Mouse (Mus musculus) embryonic facial prominence, embryonic 14.5 days (tissue): Measurements from ENCODE around the gene Gstcd. TPM values are rescaled to one million over a fixed set of nuclear protein-coding genes. Genes with fewer than 3 reads are reported as not detected.

Experiments
- ATAC-seq: fragments of 200-750 bp; cut with Nextera tagmentation; 2 replicates; pipeline ENCODE4 v1.8.0; 2017; ENCODE audit warnings: low read depth, moderate number of reproducible peaks, moderate TSS enrichment
- DNase-seq: peaks from one replicate; pipeline ENCODE4 v3.0.0-alpha.2; 2015; ENCODE audit warnings: low spot score
- H3K27ac ChIP-seq: fragments of 300-500 bp; sonication (generic); replicated peaks from 2 replicates; pipeline ENCODE4 v1.5.1; 2014; ENCODE audit warnings: low read depth, mild to moderate bottlenecking, low read length, moderate library complexity
- H3K27me3 ChIP-seq: fragments of 300-500 bp; sonication (generic); replicated peaks from 2 replicates; pipeline ENCODE4 v1.6.1; 2014; ENCODE audit warnings: low read length; ENCODE audit not compliant: control insufficient read depth, insufficient read depth
- H3K36me3 ChIP-seq: fragments of 300-500 bp; sonication (generic); 2 replicates; pipeline ENCODE4 v1.6.1; 2014; ENCODE audit warnings: low read length, mixed read lengths; ENCODE audit not compliant: control insufficient read depth, insufficient read depth
- H3K4me1 ChIP-seq: fragments of 300-500 bp; sonication (generic); 2 replicates; pipeline ENCODE4 v1.6.1; 2014; ENCODE audit warnings: antibody characterized with exemption, low read length; ENCODE audit not compliant: control insufficient read depth, insufficient read depth
- H3K4me2 ChIP-seq: fragments of 300-500 bp; sonication (generic); 2 replicates; pipeline ENCODE4 v1.6.1; 2014; ENCODE audit warnings: low read depth, mild to moderate bottlenecking, low read length, moderate library complexity, mixed read lengths
- H3K4me3 ChIP-seq: fragments of 300-500 bp; sonication (generic); 2 replicates; pipeline ENCODE4 v1.5.1; 2014; ENCODE audit warnings: low read depth, mild to moderate bottlenecking, low read length
- H3K9ac ChIP-seq: fragments of 300-500 bp; sonication (generic); 2 replicates; pipeline ENCODE4 v1.6.1; 2014; ENCODE audit warnings: low read depth, mild to moderate bottlenecking, low read length, moderate library complexity, mixed read lengths
- H3K9me3 ChIP-seq: fragments of 300-500 bp; sonication (generic); 2 replicates; pipeline ENCODE4 v1.6.1; 2016; ENCODE audit warnings: low read length; ENCODE audit not compliant: control insufficient read depth
- WGBS: fragments of 180-500 bp; shearing (Covaris S2); extraction: QIAGEN DNeasy Blood & Tissue Kit; methylation state at CpG from one replicate; pipeline ENCODE4 v1.1.7; 2014; 5-methylcytosine and 5-hydroxymethylcytosine counted together
- polyA plus RNA-seq: library from polyadenylated mRNA; unstranded; fragments of >200 nt; fragmentation: Nextera tagmentation; extraction: Ambion mirVana; gene quantifications from 2 replicates; pipeline ENCODE4 v1.2.1, GENCODE M21; 2014

Gene Gstcd
- polyA plus RNA-seq, 1 experiment from 2014 or later, result 7.2 TPM

DNA sequence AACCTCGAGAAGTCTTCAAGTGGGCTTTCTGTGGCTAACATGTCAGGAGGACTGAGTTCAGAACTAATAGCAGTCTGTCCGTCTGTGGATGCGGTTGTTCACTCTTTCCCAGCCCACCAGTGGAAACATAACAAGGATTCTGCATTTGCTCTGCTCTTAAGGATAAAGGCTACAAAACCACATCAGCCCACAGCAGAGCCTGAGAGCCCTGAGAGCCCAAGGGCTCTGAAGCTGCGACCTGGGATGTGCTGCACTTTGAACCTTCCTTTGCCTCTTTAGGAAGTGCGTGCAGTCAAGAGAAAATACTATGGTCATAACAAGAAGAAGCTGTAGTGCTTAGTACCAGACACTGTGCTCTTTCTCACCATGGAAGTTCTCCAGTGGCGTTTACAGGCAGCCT is 149.1 kb downstream of the Gstcd start:
- no peak for ATAC-seq
- no peak overlapping the region for H3K4me3 ChIP-seq
- H3K4me2 ChIP-seq, result no peak overlapping the region
- H3K36me3 ChIP-seq, result peaks cover 6% of the 10 kb centered on the region; the same call in 1 of the 2 replicates
- no peak overlapping the region for H3K27ac ChIP-seq
- DNase-seq, result no peak
- peaks cover 10% of the 10 kb centered on the region; the same call in 1 of the 2 replicates for H3K4me1 ChIP-seq
- no peak overlapping the region for H3K9ac ChIP-seq
- WGBS, result 88% methylated on average over 6 of the region's 6 CpGs
- H3K27me3 ChIP-seq, result no peaks in the 10 kb centered on the region
- no peaks in the 10 kb centered on the region for H3K9me3 ChIP-seq

DNA sequence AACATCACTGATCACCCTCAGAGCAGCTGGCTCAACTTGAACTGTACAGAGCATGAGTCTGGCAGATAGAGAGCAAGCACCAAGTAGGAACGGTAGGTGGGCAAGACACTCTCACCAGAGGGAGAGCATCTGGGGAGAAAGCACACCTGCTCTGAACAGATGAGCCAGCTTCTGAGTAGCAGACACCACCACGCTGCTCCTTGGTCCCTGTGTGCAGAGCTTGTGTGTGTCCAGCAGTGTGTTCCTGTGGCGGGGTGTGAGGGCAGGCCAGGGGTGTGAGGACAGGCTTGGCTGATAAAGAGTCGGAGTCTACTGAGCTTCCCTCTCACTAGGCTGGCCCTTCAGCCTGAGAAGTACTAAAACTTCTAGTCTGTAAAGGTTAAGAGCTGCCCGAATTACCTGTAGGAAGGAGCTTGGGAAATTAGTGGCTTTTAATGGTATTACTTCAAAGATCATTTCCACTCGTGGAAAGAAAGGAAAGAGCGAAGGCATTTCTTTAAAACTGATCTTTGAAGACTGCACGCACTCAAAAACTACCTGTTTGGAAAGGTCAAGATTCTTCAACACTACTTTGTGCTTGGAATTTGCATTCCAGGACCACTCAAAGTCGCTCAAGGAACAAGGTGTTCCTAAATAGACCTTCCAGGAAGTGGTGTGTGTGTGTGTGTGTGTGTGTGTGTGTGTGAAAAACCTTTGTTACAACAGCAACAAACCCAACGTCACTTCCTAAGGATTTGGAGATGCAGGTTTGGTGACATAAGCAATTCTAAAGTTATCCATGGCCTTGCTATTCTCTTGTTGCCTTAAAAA is 151.4 kb downstream of the Gstcd start:
- H3K36me3 ChIP-seq, result no peaks in the 10 kb centered on the region

DNA sequence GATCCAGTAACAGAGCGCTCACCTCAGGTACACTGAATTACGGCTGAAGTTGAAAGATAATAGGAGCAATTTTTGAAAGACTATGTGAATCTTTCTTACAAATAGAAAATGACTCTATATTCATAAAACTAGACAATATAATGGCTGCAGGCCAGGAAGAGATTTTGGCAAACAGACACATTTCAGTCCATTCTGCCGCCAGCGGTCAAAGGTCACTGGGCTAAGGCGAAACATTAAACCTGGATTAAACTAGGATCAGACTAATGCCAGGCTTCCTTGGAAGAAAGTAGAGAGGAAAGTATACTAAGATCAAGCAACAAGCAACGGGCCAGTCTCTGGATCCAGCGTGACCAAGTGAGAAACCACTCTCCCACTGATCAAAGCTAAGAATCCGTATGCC is 152.8 kb downstream of the Gstcd start:
- peaks cover 10% of the 10 kb centered on the region; the same call in 1 of the 2 replicates for H3K4me1 ChIP-seq
- no peak overlapping the region for H3K4me3 ChIP-seq
- WGBS, result 42% methylated on average over 8 of the region's 8 CpGs
- ATAC-seq (no peak), DNase-seq (no peak)
- no peaks in the 10 kb centered on the region for H3K27me3 ChIP-seq
- no peaks in the 10 kb centered on the region for H3K36me3 ChIP-seq
- no peak overlapping the region for H3K4me2 ChIP-seq
- H3K27ac ChIP-seq, result no peak overlapping the region
- no peak overlapping the region for H3K9ac ChIP-seq
- H3K9me3 ChIP-seq, result no peaks in the 10 kb centered on the region

More for the DNA sequence above, 151.4 kb downstream of the Gstcd start:
- 85% methylated on average over 10 of the region's 10 CpGs for WGBS
- Histone ChIP-seq H3K9me3 (no peaks in the 10 kb centered on the region), H3K4me2 (no peak overlapping the region), H3K27ac (no peak overlapping the region), H3K4me3 (no peak overlapping the region), H3K9ac (no peak overlapping the region), H3K27me3 (no peaks in the 10 kb centered on the region), H3K4me1 (peaks cover 10% of the 10 kb centered on the region; the same call in 1 of the 2 replicates)
- DNase-seq (no peak), ATAC-seq (no peak)

- no peak overlapping the region for H3K4me3 ChIP-seq
- H3K9ac ChIP-seq, result no peak overlapping the region
- H3K4me1 ChIP-seq, result peaks cover 10% of the 10 kb centered on the region; the same call in 1 of the 2 replicates
- H3K4me2 ChIP-seq, result no peak overlapping the region
- no peak for ATAC-seq
- no peaks in the 10 kb centered on the region for H3K27me3 ChIP-seq
- H3K36me3 ChIP-seq, result no peaks in the 10 kb centered on the region
- peak; percentile 41 for DNase-seq
- 67% methylated on average over 2 of the region's 2 CpGs for WGBS
- H3K27ac ChIP-seq, result no peak overlapping the region
- H3K9me3 ChIP-seq, result no peaks in the 10 kb centered on the region
Measured at GRCm38 (mm10) chr3:132934649-132935048, 157.2 kb downstream of the Gstcd start.

Other genes starting within 250 kb of the Gstcd start
- gene Npnt, start 141.7 kb downstream of the Gstcd start, polyA plus RNA-seq, result 76.6 and 90.3 TPM in 2 replicates
- 19.5 and 21.9 TPM in 2 replicates for gene Ints12, start 193 bp downstream of the Gstcd start, polyA plus RNA-seq
- gene Arhgef38, start 142.9 kb upstream of the Gstcd start, polyA plus RNA-seq, result 1.2 and 1.5 TPM in 2 replicates
- 78.0 and 91.0 TPM in 2 replicates for gene Ppa2, start 218.1 kb upstream of the Gstcd start, polyA plus RNA-seq